Mouse (Mus musculus): ENCODE data around the gene Usp19.

GRCm38 (mm10) chr9:108540846-108541245 lies 50.4 kb downstream of the Usp19 start:
- TF ChIP-seq POLR2A (IDR thresholded peaks at IDR 0.05; ENCODE audit: low read depth, low read length) (no peak), CTCF (IDR thresholded peaks at IDR 0.05; ENCODE audit: extremely low read depth, insufficient read depth, insufficient read length, insufficient replicate concordance) (no peak)

All from spleen, adult 2 months (tissue).